In the genomic region with DNA sequence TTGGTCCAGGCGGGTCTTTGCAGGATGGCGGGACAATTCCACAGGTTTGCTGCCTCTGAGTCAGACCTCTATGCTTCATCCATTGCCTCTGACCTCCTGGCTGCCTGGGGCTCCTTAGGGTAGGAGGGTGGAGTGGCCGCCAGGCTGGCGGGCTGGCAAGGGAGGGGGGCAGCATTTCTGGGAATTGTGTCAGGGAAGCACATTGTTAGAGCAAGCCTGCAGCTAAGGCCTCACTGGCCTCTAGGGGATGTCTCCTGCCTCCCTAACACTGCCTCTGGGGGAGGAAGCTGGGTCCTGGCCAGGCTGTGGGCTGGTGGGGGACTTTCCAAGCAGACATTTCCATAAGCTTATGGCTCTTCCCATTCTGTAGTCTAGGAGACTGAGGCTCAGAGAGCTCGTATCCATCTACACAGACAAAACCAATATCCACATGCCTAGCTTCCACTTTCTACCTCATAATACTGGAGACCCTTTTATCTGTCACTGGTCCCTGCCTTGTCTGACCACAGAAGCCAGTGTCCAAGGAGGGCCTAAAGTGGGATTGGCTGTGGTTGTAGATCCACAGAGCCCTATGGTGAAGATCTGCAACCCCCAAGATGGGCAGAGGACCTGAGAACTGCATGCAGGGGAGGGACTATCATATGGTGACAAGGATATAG, we compare ENCODE assay signal across 9 mouse cellular contexts. TPM values are rescaled to one million over a fixed set of nuclear protein-coding genes. Genes with fewer than 3 reads are reported as not detected.
DNase-seq lines count a peak whose midpoint lies in the region; ATAC-seq and TF ChIP-seq lines count a peak whose summit lies in the region.
"Had no signal": no experiment of that assay in that cellular context is flagged by ENCODE, and none has a peak within 500 bp of the region (broad histone marks: within the 10 kb centered on the region; RNA-seq: fewer than 3 reads in every experiment).

No protein-coding gene starts in this region.

- H3K36me3 ChIP-seq in lung, embryonic 14.5 days (ENCODE audit: insufficient read depth): no peaks in the 10 kb centered on the region

- TF ChIP-seq CTCF in lung, embryonic 14.5 days (IDR thresholded peaks at IDR 0.05; ENCODE audit: low read depth): peak; percentile 31; the same call in 1 of the 2 replicates

- no peak overlapping the region for H3K4me2 ChIP-seq in lung, embryonic 14.5 days

- peak; percentile 14; the same call in 1 of the 2 replicates for ATAC-seq in frontal cortex, adult (ENCODE audit: low TSS enrichment)
- ATAC-seq in lung, embryonic 14.5 days (ENCODE audit: insufficient read depth): no peak
- no peak for ATAC-seq in activated CD4-positive, CD25-positive, alpha-beta regulatory T cell, adult 4 months

- H3K4me3 ChIP-seq in brown adipose tissue, adult 24 weeks (ENCODE audit: insufficient read depth, low read depth, low read length): peak overlapping the region; percentile 31
- H3K4me3 ChIP-seq in lung, embryonic 14.5 days (ENCODE audit: low read depth, low read length): no peak overlapping the region

- peak overlapping the region; percentile 99 for H3K27ac ChIP-seq in brown adipose tissue, adult 24 weeks (replicated peaks; ENCODE audit: low read depth, low read length)
- peak overlapping the region; percentile 56; the same call in 1 of the 2 replicates for H3K27ac ChIP-seq in lung, embryonic 14.5 days (ENCODE audit: low read depth)

- H3K4me1 ChIP-seq in brown adipose tissue, adult 24 weeks (ENCODE audit: control insufficient read depth, insufficient read depth, insufficient read length, low read length): peaks cover 36% of the 10 kb centered on the region
- H3K4me1 ChIP-seq in lung, embryonic 14.5 days (ENCODE audit: insufficient read depth): peaks cover 12% of the 10 kb centered on the region; the same call in 1 of the 2 replicates

- H3K27me3 ChIP-seq in lung, embryonic 14.5 days (ENCODE audit: insufficient read depth, low read length): peaks cover 7% of the 10 kb centered on the region

- WGBS in lung, embryonic 14.5 days: 56% methylated on average over 5 of the region's 5 CpGs

- H3K9me3 ChIP-seq in lung, embryonic 14.5 days (ENCODE audit: low read depth, low read length): no peaks in the 10 kb centered on the region

- H3K9ac ChIP-seq in lung, embryonic 14.5 days: no peak overlapping the region

- intact Hi-C loops in heart, postnatal 25 days (cut with DNase I): loop anchor here (10.0 kb wide), 1 partner anchor 192 kb away; no protein-coding TSS in a partner anchor

- DNase-seq in frontal cortex, adult 2 months (ENCODE audit: extremely low spot score in 1 of 2, low spot score in 1 of 2): no peak
- peak; percentile 63 for DNase-seq in heart, postnatal 25 days (ENCODE audit: low spot score)
- peak; percentile 45 for DNase-seq in lung, embryonic 14.5 days
- DNase-seq in right cerebral cortex, adult 2 months (ENCODE audit: low spot score in 2 of 2): no peak
- DNase-seq in left cerebral cortex, adult 8-10 months (ENCODE audit: low spot score in 2 of 2): no peak

RNA-seq across cellular contexts. Expression of gene Tcea2, which starts 2.9 kb away (rescaled TPM):
- polyA plus RNA-seq in frontal cortex, adult 2 months (2012; rRNA removed): 155 and 160 TPM in 2 replicates
- 3.2 and 3.4 TPM in 2 replicates for polyA plus RNA-seq in brown adipose tissue, adult 24 weeks (2012; ENCODE audit: insufficient read depth, insufficient read length, missing spikeins)
- 1 to 10 TPM; 5.8 to 6.4 TPM for total RNA-seq in heart, postnatal 25 days (2021)
- 22.5 and 25.7 TPM in 2 replicates for polyA plus RNA-seq in lung, embryonic 14.5 days (2014; fragmentation: Nextera tagmentation; extraction: Ambion mirVana)
- 10 to 100 TPM in 1 of 2 experiments, 1 to 10 TPM in 1; 9.8 to 12.1 TPM for polyA plus RNA-seq in activated CD4-positive, CD25-positive, alpha-beta regulatory T cell, adult 4 months (2017; shearing (Covaris generic))
- 10 to 100 TPM; 64.2 to 70.0 (median 65.5) TPM for total RNA-seq in left cerebral cortex, adult 8-10 months (2022)

RNA-seq across cellular contexts. Expression of gene Sox18, which starts 5.8 kb away (rescaled TPM):
- polyA plus RNA-seq in frontal cortex, adult 2 months (2012; rRNA removed): 20.4 and 22.5 TPM in 2 replicates
- polyA plus RNA-seq in brown adipose tissue, adult 24 weeks (2012; ENCODE audit: insufficient read depth, insufficient read length, missing spikeins): 12.8 and 22.2 TPM in 2 replicates
- total RNA-seq in heart, postnatal 25 days (2021): 10 to 100 TPM; 40.2 to 56.9 TPM
- 55.4 and 64.7 TPM in 2 replicates for polyA plus RNA-seq in lung, embryonic 14.5 days (2014; fragmentation: Nextera tagmentation; extraction: Ambion mirVana)
- not detected for polyA plus RNA-seq in activated CD4-positive, CD25-positive, alpha-beta regulatory T cell, adult 4 months (2017; shearing (Covaris generic))
- total RNA-seq in left cerebral cortex, adult 8-10 months (2022): 10 to 100 TPM in 1 of 4 experiments, 1 to 10 TPM in 3; 5.8 to 11.8 (median 7.8) TPM
- total RNA-seq: CH12.LX had no signal

RNA-seq across cellular contexts. Expression of gene Rgs19, which starts 16.6 kb away (rescaled TPM):
- polyA plus RNA-seq in frontal cortex, adult 2 months (2012; rRNA removed): 42.6 and 53.6 TPM in 2 replicates
- polyA plus RNA-seq in brown adipose tissue, adult 24 weeks (2012; ENCODE audit: insufficient read depth, insufficient read length, missing spikeins): 27.0 and 27.9 TPM in 2 replicates
- 1 to 10 TPM; 5.8 to 7.7 TPM for total RNA-seq in heart, postnatal 25 days (2021)
- 91.3 and 93.8 TPM in 2 replicates for polyA plus RNA-seq in lung, embryonic 14.5 days (2014; fragmentation: Nextera tagmentation; extraction: Ambion mirVana)
- polyA plus RNA-seq in activated CD4-positive, CD25-positive, alpha-beta regulatory T cell, adult 4 months (2017; shearing (Covaris generic)): 100 to 1,000 TPM; 199 to 210 TPM
- total RNA-seq in left cerebral cortex, adult 8-10 months (2022): 10 to 100 TPM; 21.9 to 35.9 (median 26.8) TPM

RNA-seq across cellular contexts. Expression of gene Gm29797, which starts 20.4 kb away (rescaled TPM):
- not detected in 2 replicates for polyA plus RNA-seq in frontal cortex, adult 2 months (2012; rRNA removed)
- polyA plus RNA-seq in brown adipose tissue, adult 24 weeks (2012; ENCODE audit: insufficient read depth, insufficient read length, missing spikeins): not detected in 2 replicates
- not detected for total RNA-seq in heart, postnatal 25 days (2021)
- polyA plus RNA-seq in lung, embryonic 14.5 days (2014; fragmentation: Nextera tagmentation; extraction: Ambion mirVana): not detected in 2 replicates
- polyA plus RNA-seq in activated CD4-positive, CD25-positive, alpha-beta regulatory T cell, adult 4 months (2017; shearing (Covaris generic)): not detected
- 1 to 10 TPM in 1 of 4 experiments, under 1 TPM in 2, not detected in 1; 0.53 to 1.2 (median 0.62) TPM for total RNA-seq in left cerebral cortex, adult 8-10 months (2022)

RNA-seq across cellular contexts. Expression of gene Lkaaear1, which starts 21.0 kb away (rescaled TPM):
- polyA plus RNA-seq in frontal cortex, adult 2 months (2012; rRNA removed): not detected in 2 replicates
- polyA plus RNA-seq in brown adipose tissue, adult 24 weeks (2012; ENCODE audit: insufficient read depth, insufficient read length, missing spikeins): not detected in 2 replicates
- total RNA-seq in heart, postnatal 25 days (2021): not detected
- polyA plus RNA-seq in lung, embryonic 14.5 days (2014; fragmentation: Nextera tagmentation; extraction: Ambion mirVana): not detected in 2 replicates
- polyA plus RNA-seq in activated CD4-positive, CD25-positive, alpha-beta regulatory T cell, adult 4 months (2017; shearing (Covaris generic)): not detected
- total RNA-seq in left cerebral cortex, adult 8-10 months (2022): not detected
- total RNA-seq: CH12.LX had no signal

Comparison
In these comparisons a context has a peak if more than half of its experiments do, and no peak if none do; other contexts are left out.
1. DNase-seq: peak in heart, postnatal 25 days (single experiment) and lung, embryonic 14.5 days (single experiment); none in frontal cortex, adult 2 months (0 of 2), right cerebral cortex, adult 2 months (0 of 2) and left cerebral cortex, adult 8-10 months (0 of 2).
2. RNA of gene Sox18, which starts 5.8 kb away (polyA plus RNA-seq): 55.4 to 64.7 TPM in lung, embryonic 14.5 days, 20.4 to 22.5 TPM in frontal cortex, adult 2 months and 12.8 to 22.2 TPM in brown adipose tissue, adult 24 weeks; not detected in activated CD4-positive, CD25-positive, alpha-beta regulatory T cell, adult 4 months; every median in the first group is over 10 times any median in the second.